Mouse (Mus musculus) left cerebral cortex, adult 11 months (tissue): ENCODE measurements around the gene Smad3.

Experiments
- DNase-seq: peaks from one replicate; pipeline ENCODE4 v3.0.0; 2022; ENCODE audit warnings: low spot score

The Smad3 gene

GRCm38 (mm10) chr9:63745821-63746632 is 11.8 kb downstream of the Smad3 start:
- DNase-seq, result no peak

GRCm38 (mm10) chr9:63744595-63744994 is 13.2 kb downstream of the Smad3 start:
- DNase-seq, result no peak

- DNase-seq, result no peak
These were observed 14.0 kb downstream of the Smad3 start for GRCm38 (mm10) chr9:63743775-63744174.

- DNase-seq, result no peak
These were observed 14.7 kb downstream of the Smad3 start for GRCm38 (mm10) chr9:63742887-63743660.

GRCm38 (mm10) chr9:63742318-63742717 is 15.5 kb downstream of the Smad3 start:
- no peak for DNase-seq

- no peak for DNase-seq
These were observed 16.0 kb downstream of the Smad3 start for GRCm38 (mm10) chr9:63741792-63742191.

- DNase-seq, result no peak
These were observed 17.4 kb downstream of the Smad3 start for GRCm38 (mm10) chr9:63740320-63740841.

GRCm38 (mm10) chr9:63738830-63739229 is 19.0 kb downstream of the Smad3 start:
- no peak for DNase-seq

- no peak for DNase-seq
These were observed 19.6 kb downstream of the Smad3 start for GRCm38 (mm10) chr9:63738086-63738701.

GRCm38 (mm10) chr9:63737426-63737931 is 20.3 kb downstream of the Smad3 start:
- DNase-seq, result no peak

GRCm38 (mm10) chr9:63734261-63734660 is 23.5 kb downstream of the Smad3 start:
- DNase-seq, result no peak

- no peak for DNase-seq
These were observed 25.1 kb downstream of the Smad3 start for GRCm38 (mm10) chr9:63732700-63733099.

- DNase-seq, result no peak
These were observed 26.5 kb downstream of the Smad3 start for GRCm38 (mm10) chr9:63731114-63731828.

- DNase-seq, result no peak
These were observed 28.8 kb downstream of the Smad3 start for GRCm38 (mm10) chr9:63728969-63729368.

- no peak for DNase-seq
These were observed 30.7 kb downstream of the Smad3 start for GRCm38 (mm10) chr9:63727070-63727469.

- DNase-seq, result no peak
These were observed 31.4 kb downstream of the Smad3 start for GRCm38 (mm10) chr9:63726088-63727010.

- no peak for DNase-seq
These were observed 33.0 kb downstream of the Smad3 start for GRCm38 (mm10) chr9:63724750-63725149.

- no peak for DNase-seq
These were observed 34.9 kb downstream of the Smad3 start for GRCm38 (mm10) chr9:63722918-63723317.

- no peak for DNase-seq
These were observed 35.4 kb downstream of the Smad3 start for GRCm38 (mm10) chr9:63722350-63722749.

- no peak for DNase-seq
These were observed 36.1 kb downstream of the Smad3 start for GRCm38 (mm10) chr9:63721573-63722275.
